Mouse (Mus musculus) gonadal fat pad, adult 2 months (tissue): Measurements from ENCODE around the gene Nmur1. TPM values are rescaled to one million over a fixed set of nuclear protein-coding genes. Genes with fewer than 3 reads are reported as not detected.
"Not testable (repeated sequence)": the region's sequence is repeated elsewhere in the genome, so short reads cannot be mapped to it uniquely, and the experiment has no call there.

Experiments used
- DNase-seq: peaks from one replicate; pipeline ENCODE4 v3.0.0-alpha.2; 2012; ENCODE audit warnings: low read depth
- polyA plus RNA-seq: library from polyadenylated mRNA; depleted of rRNA; stranded (reverse); fragments of >200 nt; gene quantifications from 2 replicates; pipeline ENCODE4 v1.2.3, GENCODE M21; 2012

Nmur1 gene
- polyA plus RNA-seq, 1 experiment, result 0.20 TPM

DNA sequence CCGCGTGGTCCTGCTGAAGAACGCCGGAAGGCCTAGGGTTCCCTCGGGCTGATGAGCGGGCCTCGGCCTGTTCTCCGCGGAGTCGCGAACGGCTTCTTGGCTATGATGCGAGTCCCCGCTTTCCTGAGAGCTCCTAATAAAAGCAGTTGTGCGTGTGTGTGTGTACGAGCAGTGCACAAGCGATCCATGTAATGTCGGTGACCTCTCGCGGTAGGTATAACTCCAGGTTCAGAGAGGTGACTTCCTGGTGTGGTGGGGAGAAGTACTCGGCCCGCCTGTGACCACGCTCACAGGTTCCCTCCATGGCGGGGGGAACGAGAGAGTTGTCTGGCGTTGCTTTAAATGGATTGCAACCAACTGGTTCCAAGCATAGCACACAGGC is 66.2 kb downstream of the Nmur1 start:
- DNase-seq, result no peak

DNA sequence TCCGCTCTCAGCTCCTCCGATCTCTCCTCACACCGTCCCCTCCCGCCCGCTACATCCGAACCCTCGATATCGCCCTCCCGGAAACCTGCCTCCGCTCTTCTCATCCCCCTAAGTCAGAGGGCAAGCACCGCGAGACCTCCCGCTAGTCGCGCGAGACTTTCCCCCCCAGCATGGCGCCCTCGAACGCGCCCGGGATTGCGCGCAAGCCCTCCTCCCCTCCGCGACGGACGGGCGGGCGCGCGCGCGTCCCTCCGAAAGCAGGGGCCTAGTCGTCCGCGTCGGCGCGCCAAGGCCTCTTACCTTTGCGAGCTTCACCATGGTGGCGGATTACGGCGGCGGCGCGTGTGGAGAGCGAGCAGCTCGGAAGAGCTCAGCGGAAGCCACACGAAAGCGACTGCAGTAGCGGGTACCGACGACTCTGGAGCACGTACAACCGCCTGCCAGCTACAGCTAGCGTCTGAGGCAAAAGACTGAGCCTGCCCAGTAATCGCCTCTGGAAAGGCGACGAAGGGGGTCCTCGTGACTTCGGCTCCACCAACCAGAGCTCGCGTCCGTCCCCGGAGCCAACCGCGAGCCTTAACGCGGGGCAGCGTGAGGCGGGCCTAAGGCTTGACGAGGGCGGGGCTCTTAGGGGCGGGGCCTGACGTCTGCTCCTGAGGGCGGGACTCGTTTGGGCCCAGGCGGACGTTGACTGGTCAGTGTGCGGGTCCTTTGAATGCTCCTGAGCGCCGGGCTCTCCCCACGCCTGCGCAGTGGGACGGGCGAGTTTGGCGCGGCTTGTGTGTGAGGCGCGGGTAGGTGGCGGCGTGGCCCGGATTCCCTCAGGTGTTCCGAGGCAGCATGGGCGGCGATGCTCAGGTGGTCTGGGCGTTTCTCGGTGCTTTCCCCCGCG is 66.9 kb downstream of the Nmur1 start, which contains the start of gene Ncl:
TSS of gene Ncl (minus strand) at position 495 of the 892 bp plus-strand sequence.
- DNase-seq, result peak; percentile 81

DNA sequence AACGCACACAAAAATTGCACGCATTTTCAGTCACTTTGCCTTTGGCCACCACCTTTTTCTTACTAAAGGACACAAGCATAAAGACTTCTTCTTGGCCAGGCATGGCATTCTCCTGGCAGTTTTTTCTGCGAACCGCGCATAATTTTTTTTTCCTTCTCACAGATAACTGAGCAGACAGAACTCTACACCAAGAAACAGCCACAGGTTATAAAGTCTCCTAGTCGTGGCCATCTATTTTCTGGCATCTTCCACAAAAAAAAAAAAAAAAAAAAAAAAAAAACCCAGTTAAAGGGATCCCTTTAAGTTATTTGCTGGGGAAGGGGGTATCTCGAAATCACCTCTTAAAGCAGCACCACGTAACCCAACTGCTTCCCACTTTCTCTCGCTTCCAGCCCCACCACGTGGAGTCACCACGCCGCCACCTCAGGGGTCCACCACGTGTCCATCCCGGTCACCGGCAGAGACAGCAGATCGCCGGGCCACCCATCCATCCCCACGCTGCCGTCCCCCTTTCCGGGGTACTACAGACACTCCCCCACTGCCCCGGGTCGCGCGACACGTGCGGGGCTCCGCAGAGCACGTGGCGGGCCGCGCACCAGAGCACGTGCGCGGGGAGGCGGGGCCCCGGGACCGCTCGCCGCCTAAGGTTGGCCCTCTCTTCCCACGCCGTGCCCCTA is 67.7 kb downstream of the Nmur1 start:
- DNase-seq, result no peak

DNA sequence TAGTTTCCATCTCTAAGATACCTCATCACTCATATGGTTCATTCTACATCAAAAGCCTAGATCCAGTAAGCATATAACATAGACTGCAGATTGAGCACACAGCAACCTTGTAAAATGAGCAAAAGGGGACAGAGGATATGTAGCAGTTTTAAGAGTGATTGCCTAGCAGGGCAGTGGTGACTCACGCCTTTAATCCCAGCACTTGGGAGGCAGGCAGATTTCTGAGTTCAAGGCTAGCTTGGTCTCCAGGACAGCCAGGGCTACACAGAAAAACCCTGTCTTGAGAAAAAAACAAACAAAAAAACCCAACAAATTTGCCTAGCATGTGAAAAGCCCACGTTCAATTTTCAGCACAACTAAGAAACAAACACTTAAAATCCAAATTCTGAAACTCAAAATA is 71.8 kb downstream of the Nmur1 start:
- DNase-seq, result no peak

DNA sequence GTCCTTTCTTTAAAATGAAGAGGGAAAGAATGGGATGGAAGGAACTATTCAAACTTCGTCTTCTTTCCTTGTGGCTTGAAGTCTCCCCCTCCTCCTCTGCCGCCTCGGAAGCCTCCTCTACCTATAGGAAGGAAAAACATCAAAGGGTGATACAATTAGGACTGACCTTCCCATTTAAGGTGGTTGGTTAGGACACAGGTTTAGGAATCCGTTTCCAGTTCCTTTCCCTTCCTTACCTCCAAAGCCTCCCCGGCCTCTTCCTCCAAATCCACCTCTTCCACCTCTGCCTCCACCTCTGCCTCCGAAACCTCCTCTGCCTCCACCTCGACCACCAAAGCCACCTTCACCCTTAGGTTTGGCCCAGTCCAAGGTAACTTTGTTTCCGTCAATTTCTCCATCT is 75.5 kb downstream of the Nmur1 start:
- DNase-seq, result no peak

DNA sequence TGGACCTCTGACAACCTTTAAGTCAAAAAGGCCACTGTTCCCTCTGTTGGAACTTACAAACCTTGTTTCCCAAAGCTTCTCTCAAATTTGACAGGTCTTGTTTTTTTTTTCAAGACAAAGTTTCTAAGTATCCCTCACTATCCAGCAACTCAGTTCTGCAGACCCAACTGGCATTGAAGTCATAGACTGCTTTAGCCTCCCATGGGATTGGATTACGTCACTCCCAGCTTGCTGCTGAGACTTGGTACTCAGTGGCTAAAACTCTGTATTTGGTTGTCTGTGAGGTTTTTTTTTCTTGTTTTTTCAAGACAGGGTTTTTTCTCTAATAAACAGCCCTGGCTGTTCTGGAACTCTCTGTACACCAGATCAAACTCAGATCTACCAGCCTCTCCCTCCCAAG is 76.3 kb downstream of the Nmur1 start:
- DNase-seq, result no peak

DNA sequence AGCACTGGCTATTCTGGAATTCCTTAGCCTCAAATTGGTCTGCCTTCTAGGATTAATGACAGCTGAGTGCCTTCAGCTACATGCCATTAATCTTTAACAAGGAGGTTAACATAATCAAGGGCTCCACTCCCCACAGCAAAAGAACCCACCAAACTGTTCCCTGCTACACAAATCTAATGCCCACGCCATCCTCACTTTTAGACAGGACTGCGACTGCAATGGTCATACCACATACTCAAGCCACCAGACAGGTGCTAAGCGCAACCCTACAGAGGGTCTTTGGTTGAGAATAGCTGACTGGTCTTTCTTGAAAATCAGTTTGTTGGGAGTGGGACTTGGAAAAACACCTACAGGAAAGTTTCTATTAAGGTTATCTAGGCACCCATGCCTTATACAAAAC is 76.8 kb downstream of the Nmur1 start:
- no peak for DNase-seq

DNA sequence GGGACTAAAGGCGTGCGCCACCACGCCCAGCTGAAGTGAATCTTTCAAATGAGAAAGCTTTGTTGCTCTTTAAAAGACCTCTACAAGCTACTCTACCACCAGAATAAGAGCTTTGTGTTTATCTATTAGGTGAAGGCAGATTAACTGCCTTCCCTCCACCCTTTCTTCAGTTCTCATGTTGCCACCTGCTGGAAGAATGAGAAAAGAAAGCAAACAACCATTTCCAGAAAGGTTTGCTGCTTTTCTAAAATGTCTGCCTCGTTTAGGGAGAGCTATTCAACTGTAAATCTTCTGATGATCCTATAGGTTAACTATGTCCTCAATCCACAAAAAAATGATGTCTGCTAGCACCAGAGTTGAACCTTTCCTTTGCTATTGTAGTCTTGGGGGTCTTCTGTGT is 77.2 kb downstream of the Nmur1 start:
- DNase-seq, result no peak

DNA sequence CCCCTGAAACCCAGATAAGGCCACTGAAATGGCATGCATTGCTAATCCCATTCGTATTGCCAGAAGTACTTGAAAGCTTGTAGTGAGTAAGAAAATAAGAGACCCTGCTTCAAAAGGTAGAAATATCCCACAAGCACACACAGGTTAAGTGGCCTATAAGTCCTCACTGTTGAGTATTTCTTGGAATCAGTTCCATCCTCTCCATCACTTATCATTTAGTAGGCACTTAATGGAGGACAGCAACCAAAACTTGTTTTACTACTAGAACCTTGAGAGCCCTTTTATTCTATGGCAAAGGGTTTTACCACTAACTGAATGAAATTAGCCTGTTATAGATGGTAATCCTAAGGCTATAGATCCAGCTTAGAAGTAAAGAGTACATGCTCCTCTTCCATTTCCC is 77.9 kb downstream of the Nmur1 start:
- no peak for DNase-seq

DNA sequence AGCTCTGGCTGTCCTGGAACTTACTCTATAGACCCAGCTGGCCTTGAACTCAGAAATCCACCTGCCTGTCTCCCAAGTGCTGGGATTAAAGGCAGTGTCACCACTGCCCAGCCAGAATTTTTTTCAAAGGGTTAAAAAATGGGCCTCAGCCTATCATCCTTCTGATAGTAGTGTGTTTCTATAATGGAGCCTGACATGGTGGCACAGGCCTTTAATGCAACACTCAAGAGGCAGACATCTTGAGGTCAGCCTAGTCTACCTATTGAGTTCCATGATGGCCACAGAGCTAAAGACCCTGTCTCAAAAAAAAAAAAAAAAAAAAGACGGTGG is 78.3 kb downstream of the Nmur1 start:
- no peak for DNase-seq

DNA sequence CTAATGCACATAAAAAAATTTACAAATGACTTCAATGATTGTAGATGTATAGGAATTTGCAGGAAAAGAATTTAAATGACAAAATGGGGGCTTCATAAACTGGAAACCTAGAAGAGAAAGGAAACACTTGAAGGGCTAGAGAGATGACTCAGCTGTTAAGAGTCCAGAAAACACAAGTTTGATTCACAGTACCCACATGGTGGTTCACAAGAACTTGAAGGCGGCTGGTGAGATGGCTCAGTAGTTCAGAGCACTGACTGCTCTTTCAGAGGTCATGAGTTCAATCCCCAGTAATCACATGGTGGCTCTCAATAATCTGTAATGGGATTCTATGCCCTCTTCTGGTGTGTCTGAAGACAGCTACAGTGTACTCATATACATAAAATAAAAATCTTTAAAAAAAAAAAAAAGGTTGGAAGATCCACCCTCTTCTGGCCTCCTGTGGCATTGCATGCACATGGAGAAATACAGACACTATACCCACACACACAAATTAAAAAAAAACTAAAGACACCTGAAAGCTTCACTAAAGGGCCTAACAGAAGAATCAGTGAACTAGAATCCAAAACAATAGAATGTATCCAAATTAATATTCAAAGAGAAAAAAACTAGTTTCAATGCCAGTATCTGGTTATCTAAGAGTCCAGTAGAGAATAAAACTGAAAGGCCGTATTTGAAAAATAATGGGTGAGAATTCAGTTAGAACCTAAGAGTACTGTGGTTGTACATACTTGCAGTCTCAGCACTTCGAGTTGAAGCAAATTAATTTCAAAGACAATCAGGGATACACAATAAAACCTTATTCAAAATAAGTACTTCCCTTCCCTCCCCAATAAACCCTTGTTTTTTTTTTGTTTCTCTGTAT is 78.9 kb downstream of the Nmur1 start:
- DNase-seq, result no peak

DNA sequence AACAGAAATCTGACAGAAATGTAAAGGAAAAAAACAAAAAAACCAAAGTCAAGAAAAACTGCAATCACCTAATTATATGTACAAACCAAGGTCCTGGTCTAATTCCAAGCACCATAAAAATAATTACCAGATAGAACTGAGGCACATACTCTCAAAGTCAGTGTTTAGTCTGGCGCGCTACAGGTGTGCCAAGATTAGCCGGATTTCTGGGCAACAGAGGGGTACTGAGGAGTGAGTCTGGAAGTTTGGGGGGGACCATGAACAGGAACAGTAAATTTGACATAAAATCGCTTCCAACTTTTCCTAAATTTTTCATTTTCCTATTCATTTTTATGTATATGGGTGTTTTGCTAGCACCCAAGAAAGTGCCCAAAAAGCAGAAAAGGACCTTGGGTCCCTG is 80.1 kb downstream of the Nmur1 start:
- DNase-seq, result no peak

DNA sequence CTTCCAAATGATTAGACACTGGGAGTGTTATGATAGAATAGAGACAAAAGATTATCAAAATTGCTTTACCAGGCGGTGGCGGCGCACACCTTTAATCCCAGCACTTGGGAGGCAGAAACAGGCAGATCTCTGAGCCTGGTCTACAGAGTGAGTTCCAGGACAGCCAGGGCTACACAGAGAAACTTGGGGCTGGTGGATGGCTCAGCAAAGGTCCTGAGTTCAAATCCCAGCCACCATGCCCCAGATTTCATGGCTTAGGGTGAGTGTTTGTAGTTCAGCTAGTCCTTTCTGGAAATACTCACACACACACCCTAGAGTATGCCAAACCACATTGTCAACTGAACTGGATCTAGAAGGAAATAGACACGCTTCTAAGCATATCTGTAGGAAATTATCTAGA is 81.0 kb downstream of the Nmur1 start:
- DNase-seq, result no peak

DNA sequence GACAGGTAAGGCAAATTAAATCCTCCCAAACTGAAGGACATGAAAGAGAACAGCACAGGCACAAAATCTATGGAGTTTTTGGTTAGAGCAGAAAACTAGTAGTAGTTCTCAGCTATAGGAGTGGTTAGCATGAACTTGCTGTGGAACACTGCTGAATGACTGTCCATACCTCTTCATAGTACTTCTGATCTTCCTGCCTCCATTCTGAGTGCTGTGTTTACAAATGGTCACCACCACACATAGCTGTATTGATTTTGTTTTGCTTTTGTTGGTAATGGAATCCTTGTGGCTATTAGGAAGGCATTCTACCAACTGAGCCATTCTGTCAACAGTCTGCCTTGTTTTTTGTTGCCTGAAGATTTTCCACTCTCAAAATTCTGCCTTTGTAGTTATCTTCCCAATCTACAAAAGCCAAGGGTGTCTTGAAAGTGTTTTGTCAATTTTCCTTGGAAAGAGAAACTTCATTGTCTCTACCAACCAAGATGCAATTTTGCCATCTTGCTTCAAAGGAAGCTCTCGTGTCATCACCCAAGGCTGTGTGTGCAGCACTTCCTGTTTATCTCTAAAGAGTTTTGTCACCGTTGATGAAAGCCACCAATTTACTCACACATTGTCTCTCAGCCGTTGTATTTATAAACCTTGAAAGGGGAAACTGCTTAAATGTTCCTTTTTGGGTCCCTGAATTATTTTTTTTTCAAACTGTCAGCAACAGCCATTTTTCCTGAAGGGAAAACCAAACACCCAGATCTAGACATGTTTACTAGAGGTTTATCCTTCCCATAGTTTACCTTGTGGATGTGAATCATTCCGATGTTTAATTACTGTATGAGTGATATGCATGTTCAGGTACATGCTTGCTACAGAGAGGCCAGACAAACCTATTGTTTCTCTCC is 81.8 kb downstream of the Nmur1 start:
- no peak for DNase-seq

DNA sequence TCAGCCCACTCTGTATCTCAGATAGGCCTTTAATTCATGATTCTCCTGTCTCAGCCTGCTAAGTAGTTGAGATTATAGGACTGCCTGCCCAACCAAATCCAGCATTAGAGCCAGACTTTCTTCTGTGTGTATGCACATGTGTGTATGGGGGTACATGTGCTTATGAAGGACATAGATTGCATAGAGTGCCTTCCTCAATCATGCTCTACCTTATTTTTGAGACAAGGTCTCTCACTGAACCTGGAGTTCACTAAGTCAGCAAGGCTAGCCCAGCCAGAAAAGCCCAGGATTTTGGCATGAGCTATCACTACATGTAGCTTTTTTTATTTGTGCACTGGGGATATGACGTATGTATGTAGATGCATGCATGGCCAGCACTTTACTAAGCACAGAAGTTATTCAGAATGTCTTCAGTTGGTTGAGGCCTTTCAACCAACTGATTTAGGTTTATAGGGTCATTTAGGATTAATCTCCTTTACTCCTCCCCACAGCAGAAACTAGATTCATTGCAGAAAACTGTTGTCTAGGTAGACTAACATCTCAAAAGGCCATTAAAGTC is 82.9 kb downstream of the Nmur1 start:
- no peak for DNase-seq

DNA sequence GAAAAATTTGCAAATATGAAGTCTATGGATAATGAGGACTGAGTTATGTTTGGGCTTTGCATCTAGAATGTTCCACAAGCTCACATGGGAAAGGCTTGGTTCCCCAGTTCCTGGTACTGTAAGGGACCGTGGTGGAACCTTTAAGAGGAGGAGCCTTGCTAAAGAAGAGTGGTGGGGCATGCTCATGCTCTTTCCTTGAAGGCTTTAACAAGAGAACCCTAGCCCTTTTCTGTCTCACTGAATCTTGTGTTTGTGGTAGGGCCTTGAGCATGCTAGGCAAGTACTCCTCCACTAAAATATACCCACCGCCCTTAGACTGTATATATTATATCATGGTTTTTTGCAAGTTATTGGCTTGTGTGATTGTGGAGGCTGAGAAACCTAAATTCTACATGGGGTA is 83.7 kb downstream of the Nmur1 start:
- DNase-seq, result no peak

DNA sequence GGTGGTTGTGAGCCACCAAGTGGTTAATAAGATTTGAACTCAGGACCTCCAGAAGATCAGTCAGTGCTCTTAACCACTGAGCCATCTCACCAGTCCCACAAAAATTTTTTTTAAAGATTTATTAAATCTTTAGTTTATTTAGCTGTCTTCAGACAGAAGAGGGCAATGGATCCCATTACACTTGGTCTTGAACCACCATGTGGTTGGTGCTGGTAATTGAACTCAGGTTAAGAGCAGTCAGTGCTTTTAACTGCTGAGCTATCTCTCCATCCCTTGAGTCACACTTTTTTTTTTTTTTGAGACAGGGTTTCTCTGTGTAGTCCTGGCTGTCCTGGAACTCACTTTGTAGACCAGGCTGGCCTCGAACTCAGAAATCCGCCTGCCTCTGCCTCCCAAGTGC is 84.9 kb downstream of the Nmur1 start:
- not testable (repeated sequence) for DNase-seq

DNA sequence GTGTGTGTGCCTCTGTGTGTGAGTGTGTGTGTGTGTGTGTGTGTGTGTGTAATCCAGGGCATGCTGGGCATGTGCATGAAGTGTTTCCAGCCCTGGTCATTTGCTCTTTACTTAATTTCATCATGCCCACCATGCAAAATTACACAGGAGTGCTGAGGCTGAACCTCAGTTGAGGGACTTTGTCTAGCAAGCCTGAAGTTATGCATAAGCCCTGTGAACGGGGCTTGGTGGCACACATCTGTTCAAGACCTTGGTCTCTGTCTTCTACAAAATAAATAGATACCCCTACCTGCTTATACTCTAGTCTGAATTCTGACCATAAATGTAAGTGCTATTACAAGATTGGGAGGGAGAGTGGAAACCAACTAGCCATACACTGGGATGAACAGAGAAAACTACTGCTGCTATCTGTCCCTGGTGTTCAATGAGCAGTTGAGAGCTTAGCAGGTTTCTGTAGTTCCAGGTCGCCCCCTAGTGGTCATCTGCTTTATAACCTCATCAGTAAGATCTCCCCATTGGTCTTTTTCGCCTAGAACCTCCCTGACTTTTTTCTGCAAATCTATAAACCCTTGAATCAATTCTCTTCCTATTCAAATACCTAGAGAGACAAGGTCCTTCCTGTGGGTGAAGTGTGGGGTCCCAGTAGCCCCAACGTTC is 86.7 kb downstream of the Nmur1 start:
- no peak for DNase-seq

DNA sequence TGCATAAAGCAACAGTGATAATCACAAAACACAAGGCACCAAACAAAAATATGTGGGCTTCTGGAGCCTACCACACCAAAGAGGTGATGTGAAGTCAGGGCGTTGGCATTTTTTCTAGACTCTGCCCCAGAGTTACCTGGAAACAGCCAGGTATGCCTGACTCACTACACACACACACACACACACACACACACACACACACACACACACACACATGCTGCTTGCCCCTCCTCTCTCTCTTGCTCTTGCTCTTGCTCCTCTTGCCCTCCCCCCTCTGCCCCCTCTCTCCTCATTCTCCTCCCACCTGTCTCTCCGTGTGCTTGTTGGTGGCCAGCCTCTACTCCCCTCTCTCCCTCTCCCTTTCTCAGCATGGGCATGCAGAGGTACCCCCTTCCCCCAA is 89.7 kb downstream of the Nmur1 start:
- no peak for DNase-seq
